Mouse (Mus musculus): Measurements from ENCODE around the gene Junb.

GRCm38 (mm10) chr8:84927513-84927912 lies 51.0 kb downstream of the Junb start:
- TF ChIP-seq MAX (IDR thresholded peaks at IDR 0.05) = no peak
- no peak for TF ChIP-seq CEBPB (IDR thresholded peaks at IDR 0.05; ENCODE audit: low read depth)

Measured in C2C12 (cell line).